Mouse (Mus musculus) forebrain, embryonic 11.5 days (tissue): ENCODE measurements around the gene Olfr389. TPM values are rescaled to one million over a fixed set of nuclear protein-coding genes. Genes with fewer than 3 reads are reported as not detected.

ENCODE experiments used
- ATAC-seq: fragments of 200-750 bp; cut with Nextera tagmentation; replicated peaks from 2 replicates; pipeline ENCODE4 v1.8.0; 2017; ENCODE audit warnings: moderate TSS enrichment; ENCODE audit not compliant: low FRiP score
- DNase-seq: peaks from one replicate; pipeline ENCODE4 v3.0.0-alpha.2; 2017; ENCODE audit warnings: low spot score
- H3K27ac ChIP-seq: fragments of 300-500 bp; sonication (generic); 2 replicates; pipeline ENCODE4 v1.5.1; 2014; ENCODE audit warnings: low read depth, low read length
- H3K27me3 ChIP-seq: fragments of 300-500 bp; sonication (generic); 2 replicates; pipeline ENCODE4 v1.6.1; 2014; ENCODE audit warnings: mild to moderate bottlenecking, low read length, mixed read lengths; ENCODE audit not compliant: control insufficient read depth, insufficient read depth
- H3K36me3 ChIP-seq: fragments of 300-500 bp; sonication (generic); 2 replicates; pipeline ENCODE4 v1.6.1; 2014; ENCODE audit warnings: mild to moderate bottlenecking, low read length, moderate library complexity, mixed read lengths; ENCODE audit not compliant: control insufficient read depth, insufficient read depth
- H3K4me1 ChIP-seq: fragments of 300-500 bp; sonication (generic); replicated peaks from 2 replicates; pipeline ENCODE4 v1.6.1; 2014; ENCODE audit warnings: low read length, mixed read lengths; ENCODE audit not compliant: control insufficient read depth, insufficient read depth
- H3K4me2 ChIP-seq: fragments of 300-500 bp; sonication (generic); 2 replicates; pipeline ENCODE4 v1.6.1; 2014; ENCODE audit warnings: low read depth, mild to moderate bottlenecking, low read length, moderate library complexity, mixed read lengths; ENCODE audit not compliant: severe bottlenecking
- H3K4me3 ChIP-seq: fragments of 300-500 bp; sonication (generic); 2 replicates; pipeline ENCODE4 v1.5.1; 2014; ENCODE audit warnings: low read depth, low read length
- H3K9ac ChIP-seq: fragments of 300-500 bp; sonication (generic); 2 replicates; pipeline ENCODE4 v1.6.1; 2014; ENCODE audit warnings: low read length
- H3K9me3 ChIP-seq: fragments of 300-500 bp; sonication (generic); 2 replicates; pipeline ENCODE4 v1.6.1; 2016; ENCODE audit warnings: low read length, mixed read lengths; ENCODE audit not compliant: control insufficient read depth
- WGBS: fragments of 180-500 bp; shearing (Covaris S2); extraction: QIAGEN DNeasy Blood & Tissue Kit; methylation state at CpG from one replicate; pipeline ENCODE4 v1.1.7; 2014; 5-methylcytosine and 5-hydroxymethylcytosine counted together
- polyA plus RNA-seq: library from polyadenylated mRNA; unstranded; fragments of >200 nt; fragmentation: Nextera tagmentation; extraction: Ambion mirVana; gene quantifications from 2 replicates; pipeline ENCODE4 v1.2.1, GENCODE M21; 2014

Gene Olfr389
- not detected in 2 replicates for polyA plus RNA-seq

DNA sequence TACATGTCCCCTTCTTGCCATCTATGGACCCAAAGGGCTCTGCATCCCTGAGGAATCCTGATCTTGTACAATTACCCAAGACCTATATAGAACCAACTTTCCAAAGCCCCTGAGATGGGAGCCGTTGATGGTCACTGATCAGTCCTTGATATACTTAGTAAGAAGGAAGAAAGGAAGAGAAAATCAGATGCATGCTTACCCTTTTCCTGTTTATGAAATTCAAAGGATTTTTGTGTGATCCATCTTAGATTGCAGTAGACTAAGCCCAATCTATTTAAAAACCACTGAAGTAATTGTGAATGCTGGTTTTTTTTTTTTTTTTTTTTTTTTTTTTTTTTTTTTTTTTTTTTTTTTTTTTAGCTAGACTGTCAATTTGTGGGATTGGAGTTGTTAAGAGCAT, at the start of gene Olfr389:
Gene Olfr389 (minus strand): TSS at position 101 of the 400 bp plus-strand sequence.
- no peaks in the 10 kb centered on the region for H3K4me1 ChIP-seq
- DNase-seq (no peak), ATAC-seq (no peak)
- no peak within 1 kb of the TSS for H3K4me3 ChIP-seq
- no peaks in the 10 kb centered on the region; the same call in 1 of the 2 replicates for H3K9me3 ChIP-seq
- H3K27me3 ChIP-seq: no peaks in the 10 kb centered on the region
- WGBS: 91% methylated on average over 1 of the region's 1 CpGs
- H3K9ac ChIP-seq: no peak within 1 kb of the TSS
- no peaks in the 10 kb centered on the region for H3K36me3 ChIP-seq
- H3K27ac ChIP-seq: no peak within 1 kb of the TSS
- no peak within 1 kb of the TSS for H3K4me2 ChIP-seq

DNA sequence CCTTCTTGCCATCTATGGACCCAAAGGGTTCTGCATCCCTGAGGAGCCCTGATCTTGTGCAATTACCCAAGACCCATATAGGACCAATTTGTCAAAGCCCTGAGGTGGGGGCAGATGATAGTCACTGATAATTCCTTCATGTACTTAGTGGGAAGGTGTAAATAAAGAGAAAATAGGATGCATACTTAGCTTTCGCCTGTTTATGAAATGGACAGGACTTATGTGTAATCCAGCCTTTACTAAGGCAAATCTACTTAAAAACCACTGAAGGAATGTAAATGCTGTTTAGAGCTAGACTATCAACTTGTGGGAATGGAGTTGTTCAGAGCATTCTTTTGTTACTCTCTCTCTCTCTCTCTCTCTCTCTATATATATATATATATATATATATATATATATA, 36.4 kb upstream of the Olfr389 start, which contains the start of gene Olfr392:
Gene Olfr392 (minus strand): TSS at position 101 of the 400 bp plus-strand sequence.
- Histone ChIP-seq H3K4me2 (no peak within 1 kb of the TSS), H3K9me3 (peaks cover 2% of the 10 kb centered on the region; the same call in 1 of the 2 replicates), H3K4me3 (no peak within 1 kb of the TSS), H3K36me3 (no peaks in the 10 kb centered on the region), H3K9ac (no peak within 1 kb of the TSS), H3K27ac (no peak within 1 kb of the TSS), H3K4me1 (no peaks in the 10 kb centered on the region), H3K27me3 (no peaks in the 10 kb centered on the region)
- WGBS: 90% methylated on average over 1 of the region's 1 CpGs
- ATAC-seq (no peak), DNase-seq (no peak)

DNA sequence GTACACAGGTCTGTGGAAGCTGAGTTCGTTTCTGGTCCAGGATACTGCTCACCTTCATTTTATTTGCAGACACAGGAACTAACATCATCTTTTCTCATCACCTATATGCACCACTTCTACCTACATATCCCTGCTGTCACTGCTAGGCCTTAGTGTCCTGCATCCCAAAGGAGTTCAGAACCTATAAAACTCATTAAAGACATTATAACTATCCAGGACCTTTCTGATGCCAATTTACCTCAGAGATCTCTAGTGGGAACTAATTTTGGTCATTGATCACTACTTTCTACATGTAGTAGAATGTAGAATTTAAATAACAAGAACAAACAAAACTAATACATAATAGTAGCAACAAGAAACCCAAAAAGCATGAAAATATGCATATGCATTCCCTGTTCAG, 22.4 kb upstream of the Olfr389 start, which contains the start of gene Olfr391-ps:
Gene Olfr391-ps (minus strand): TSS at position 101 of the 400 bp plus-strand sequence.
- Histone ChIP-seq H3K27me3 (no peaks in the 10 kb centered on the region), H3K36me3 (no peaks in the 10 kb centered on the region), H3K4me2 (no peak within 1 kb of the TSS), H3K27ac (no peak within 1 kb of the TSS), H3K4me3 (no peak within 1 kb of the TSS), H3K9me3 (no peaks in the 10 kb centered on the region; the same call in 1 of the 2 replicates), H3K4me1 (no peaks in the 10 kb centered on the region), H3K9ac (no peak within 1 kb of the TSS)
- WGBS: 38% methylated on average over 1 of the region's 1 CpGs
- ATAC-seq (no peak), DNase-seq (no peak)

DNA sequence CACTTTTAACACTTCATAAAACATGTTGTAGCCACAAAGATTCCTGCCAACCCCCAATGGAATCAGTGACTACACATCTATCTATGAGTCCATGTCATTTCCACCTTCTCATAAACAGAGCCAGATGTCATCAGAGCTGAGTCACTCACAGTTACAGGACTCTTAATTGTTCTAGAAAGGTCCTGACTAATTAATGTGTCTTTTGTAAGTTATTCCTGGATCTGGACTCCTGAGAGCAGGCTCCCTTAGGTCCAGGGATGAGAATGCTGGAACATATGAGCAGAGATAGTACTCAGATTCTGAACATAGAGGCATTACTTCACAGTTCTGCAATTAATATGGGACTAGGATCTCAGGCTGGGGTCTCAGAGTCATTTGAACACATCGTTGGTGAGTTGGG, 2.2 kb upstream of the Olfr389 start, which contains the start of gene Olfr390:
Gene Olfr390 (plus strand): TSS at position 301 of the 400 bp plus-strand sequence.
- H3K9me3 ChIP-seq: no peaks in the 10 kb centered on the region; the same call in 1 of the 2 replicates
- no peak within 1 kb of the TSS for H3K9ac ChIP-seq
- DNase-seq (no peak), ATAC-seq (no peak)
- H3K27ac ChIP-seq: no peak within 1 kb of the TSS
- no peaks in the 10 kb centered on the region for H3K36me3 ChIP-seq
- 84% methylated on average over 1 of the region's 1 CpGs for WGBS
- no peak within 1 kb of the TSS for H3K4me3 ChIP-seq
- H3K4me1 ChIP-seq: no peaks in the 10 kb centered on the region
- no peaks in the 10 kb centered on the region for H3K27me3 ChIP-seq
- no peak within 1 kb of the TSS for H3K4me2 ChIP-seq

DNA sequence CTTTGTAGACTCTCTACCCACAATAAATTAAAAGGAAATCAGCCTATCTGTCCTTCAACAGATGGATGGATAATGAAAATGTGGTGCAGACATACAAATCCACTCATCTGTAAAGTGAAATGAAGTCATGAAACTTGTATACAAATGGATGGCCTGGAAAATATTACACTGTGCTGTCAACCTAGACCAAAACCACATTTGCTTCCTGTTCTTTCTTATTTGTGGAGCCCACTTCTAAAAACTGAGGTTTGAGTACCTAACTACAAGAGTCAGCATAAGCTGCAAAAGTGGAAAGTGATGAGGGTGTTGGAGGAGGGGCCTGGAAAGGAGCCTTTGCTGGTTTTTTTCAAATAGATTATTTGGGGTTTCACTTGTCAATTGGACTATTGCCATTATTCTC, 21.4 kb downstream of the Olfr389 start:
- Histone ChIP-seq H3K4me3 (no peak overlapping the region), H3K4me1 (no peaks in the 10 kb centered on the region), H3K9me3 (peaks cover 8% of the 10 kb centered on the region), H3K36me3 (no peaks in the 10 kb centered on the region), H3K9ac (no peak overlapping the region), H3K27ac (no peak overlapping the region), H3K27me3 (no peaks in the 10 kb centered on the region), H3K4me2 (no peak overlapping the region)
- DNase-seq (no peak), ATAC-seq (no peak)

Other genes starting within 250 kb of the Olfr389 start
- gene Olfr385, start 187.7 kb downstream of the Olfr389 start, polyA plus RNA-seq: not detected in 2 replicates
- not detected in 2 replicates for gene Olfr384, start 182.1 kb downstream of the Olfr389 start, polyA plus RNA-seq
- gene Zfp735, start 91.9 kb downstream of the Olfr389 start, polyA plus RNA-seq: not detected in 2 replicates
- not detected in 2 replicates for gene Olfr390, start 2.3 kb upstream of the Olfr389 start, polyA plus RNA-seq
- gene Olfr391-ps, start 22.3 kb upstream of the Olfr389 start, polyA plus RNA-seq: not detected in 2 replicates
- gene Olfr392, start 36.3 kb upstream of the Olfr389 start, polyA plus RNA-seq: not detected in 2 replicates
- not detected in 2 replicates for gene Olfr393, start 70.7 kb upstream of the Olfr389 start, polyA plus RNA-seq
- not detected in 2 replicates for gene Olfr394, start 110.1 kb upstream of the Olfr389 start, polyA plus RNA-seq
- gene Olfr395, start 128.6 kb upstream of the Olfr389 start, polyA plus RNA-seq: not detected in 2 replicates
- gene Olfr23, start 156.0 kb upstream of the Olfr389 start, polyA plus RNA-seq: not detected in 2 replicates
- not detected in 2 replicates for gene Olfr397, start 180.1 kb upstream of the Olfr389 start, polyA plus RNA-seq
- not detected in 2 replicates for gene Olfr398, start 209.7 kb upstream of the Olfr389 start, polyA plus RNA-seq